Mouse (Mus musculus) adrenal gland, postnatal 25 days (tissue): ENCODE measurements around the gene Dpm2. TPM values are rescaled to one million over a fixed set of nuclear protein-coding genes. Genes with fewer than 3 reads are reported as not detected.

Experiments
- DNase-seq: peaks from one replicate; pipeline ENCODE4 v3.0.0; 2021; ENCODE audit warnings: mixed read lengths
- total RNA-seq: library from RNA; stranded (reverse); gene quantifications from 2 replicates; pipeline ENCODE4 v1.2.3, GENCODE M21; 2021

Gene Dpm2
- total RNA-seq, 1 experiment from 2014 or later = 66.8 TPM

- DNase-seq = no peak
Measured at GRCm38 (mm10) chr2:32610610-32611229, 40.1 kb downstream of the Dpm2 start.

DNA sequence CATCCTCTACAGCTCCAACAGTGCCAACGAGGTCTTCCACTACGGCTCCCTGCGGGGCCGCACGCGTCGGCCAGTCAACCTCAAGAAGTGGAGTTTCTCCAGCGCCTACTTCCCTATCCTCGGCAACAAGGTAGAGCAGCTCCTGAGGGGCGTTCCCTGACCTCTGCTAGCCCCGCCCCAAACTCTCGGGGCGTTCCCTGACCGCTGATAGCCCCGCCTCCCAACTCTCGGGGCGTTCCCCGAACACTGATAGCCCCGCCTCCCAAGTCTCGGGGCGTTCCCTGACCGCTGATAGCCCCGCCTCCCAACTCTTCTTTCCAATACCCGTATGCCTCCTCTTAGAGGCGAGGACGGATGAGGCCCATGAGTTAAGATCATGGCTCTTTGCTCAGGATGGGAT is 41.6 kb downstream of the Dpm2 start:
- DNase-seq = no peak

DNA sequence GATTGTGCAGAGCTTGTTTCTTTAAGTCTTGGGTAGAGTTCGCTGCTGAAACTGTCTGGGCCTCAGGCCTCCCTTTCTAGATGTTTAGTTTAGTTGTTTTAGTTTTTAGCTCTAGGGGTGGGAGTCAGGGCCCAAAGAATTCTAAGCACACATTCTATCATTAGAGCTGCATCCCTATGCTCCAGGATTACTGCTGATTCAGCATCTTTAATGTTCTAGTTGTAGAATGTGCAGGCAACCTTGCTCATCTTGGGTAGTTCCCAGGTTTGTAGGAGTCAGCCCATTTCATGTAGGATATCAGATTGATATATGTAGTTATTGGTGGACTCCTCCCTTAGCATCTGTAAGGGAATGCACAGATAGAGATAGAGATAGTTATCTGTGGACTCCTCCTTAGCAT is 46.5 kb downstream of the Dpm2 start:
- no peak for DNase-seq

GRCm38 (mm10) chr2:32617601-32618000 is 46.9 kb downstream of the Dpm2 start:
- DNase-seq = no peak

DNA sequence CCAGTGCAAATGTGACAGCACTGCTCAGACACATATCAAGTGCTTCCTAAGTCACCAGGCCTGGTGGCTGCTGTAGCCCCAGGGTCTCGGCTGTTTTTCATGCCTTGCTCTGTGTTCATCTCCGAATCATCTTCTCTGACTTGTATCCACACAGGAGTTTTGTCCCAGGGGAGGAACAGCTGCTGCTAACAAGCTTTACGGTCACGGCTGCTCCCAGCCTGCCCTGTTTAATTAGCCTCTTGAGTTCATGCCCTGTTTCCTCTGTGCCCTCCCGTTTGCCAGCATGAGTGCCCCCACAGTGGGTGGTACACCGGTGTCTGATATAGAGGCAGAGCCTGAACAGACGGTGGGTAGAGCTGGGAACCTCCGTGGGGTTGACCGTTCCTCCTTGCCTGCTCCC is 47.4 kb downstream of the Dpm2 start:
- no peak for DNase-seq

DNA sequence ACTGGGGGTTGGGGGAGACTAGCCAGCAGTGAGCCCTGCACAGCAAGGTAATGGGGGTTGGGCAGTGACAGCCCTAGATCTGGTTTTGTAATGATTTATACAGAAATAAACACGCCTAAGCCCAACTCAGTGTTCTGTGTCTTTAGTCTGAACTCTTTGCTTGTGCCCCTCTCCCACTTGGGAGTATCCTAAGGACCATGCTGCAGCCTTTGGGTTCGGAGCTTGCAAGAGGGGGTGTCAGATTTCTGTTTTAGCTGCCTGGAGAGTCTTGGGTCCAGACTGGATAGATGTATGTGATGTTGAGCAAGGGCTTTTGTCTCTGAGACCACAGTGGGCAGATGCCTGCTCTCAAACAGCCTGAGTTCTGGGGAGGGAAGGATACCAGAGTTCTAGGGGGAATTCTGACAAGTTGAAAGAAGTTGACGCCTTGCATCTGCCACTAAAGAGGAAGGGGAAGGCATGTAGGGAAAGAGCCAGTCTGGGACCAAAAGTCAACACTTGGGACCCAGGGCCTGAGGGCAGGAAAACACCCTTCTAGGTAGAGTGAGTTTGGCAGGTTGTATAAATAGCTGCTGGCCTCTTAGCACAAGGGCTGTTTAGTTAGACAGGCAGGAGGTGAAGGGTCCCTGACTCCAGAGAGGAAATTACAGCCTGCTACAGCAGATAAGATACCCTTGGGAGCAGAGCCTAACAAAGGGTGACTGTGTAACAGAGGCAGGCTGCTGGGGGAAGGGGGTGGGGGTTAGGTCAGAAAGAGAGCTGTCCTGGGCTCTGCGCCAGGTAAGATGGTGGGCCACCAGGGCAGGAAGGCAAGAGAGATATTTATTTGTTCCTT is 50.2 kb downstream of the Dpm2 start:
- DNase-seq = peak; percentile 58

DNA sequence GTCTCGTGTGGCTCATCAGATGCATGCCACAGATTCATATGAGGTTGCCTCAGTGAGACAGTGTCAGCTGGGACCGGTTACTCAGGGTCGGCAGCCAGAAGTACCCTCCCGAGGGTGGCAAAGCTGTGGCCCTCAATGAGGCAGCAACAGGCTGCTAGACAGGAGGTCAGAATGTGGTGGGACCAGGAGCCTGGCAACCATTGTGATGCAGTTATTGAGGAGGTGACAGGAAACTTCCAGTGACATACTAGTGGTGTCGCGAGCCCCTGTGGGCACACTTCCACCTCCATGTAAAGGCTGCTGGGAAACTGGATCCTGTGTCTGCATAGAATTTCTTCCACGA is 50.8 kb downstream of the Dpm2 start, which contains the start of gene Ak1:
Ak1 (plus strand) TSS at position 242 of the 343 bp plus-strand sequence.
- no peak for DNase-seq

Other genes with a start within 250 kb of the Dpm2 start
- 85.5 and 107 TPM in 2 replicates for gene Ciz1, start 218.5 kb upstream of the Dpm2 start, total RNA-seq
- 13.1 and 20.4 TPM in 2 replicates for gene Dnm1, start 217.5 kb upstream of the Dpm2 start, total RNA-seq
- gene 1110008P14Rik, start 188.9 kb upstream of the Dpm2 start, total RNA-seq = 173 and 191 TPM in 2 replicates
- gene Lcn2, start 182.6 kb upstream of the Dpm2 start, total RNA-seq = 1.0 and 1.5 TPM in 2 replicates
- 49.8 and 51.8 TPM in 2 replicates for gene Ptges2, start 175.0 kb upstream of the Dpm2 start, total RNA-seq
- gene Naif1, start 120.4 kb upstream of the Dpm2 start, total RNA-seq = 5.5 and 5.6 TPM in 2 replicates
- gene Slc25a25, start 119.4 kb upstream of the Dpm2 start, total RNA-seq = 16.4 and 28.0 TPM in 2 replicates
- gene Fam102a, start 35.5 kb upstream of the Dpm2 start, total RNA-seq = 32.3 and 35.5 TPM in 2 replicates
- not detected in 2 replicates for gene Pip5kl1, start 3.9 kb downstream of the Dpm2 start, total RNA-seq
- gene 9430097D07Rik, start 4.8 kb downstream of the Dpm2 start, total RNA-seq = not detected in 2 replicates
- gene St6galnac4, start 16.2 kb downstream of the Dpm2 start, total RNA-seq = 8.8 and 9.4 TPM in 2 replicates
- 48.4 and 56.0 TPM in 2 replicates for gene St6galnac6, start 28.9 kb downstream of the Dpm2 start, total RNA-seq
- 43.4 and 61.9 TPM in 2 replicates for gene Ak1, start 50.9 kb downstream of the Dpm2 start, total RNA-seq
- gene Eng, start 75.7 kb downstream of the Dpm2 start, total RNA-seq = 105 and 106 TPM in 2 replicates
- gene Fpgs, start 133.3 kb downstream of the Dpm2 start, total RNA-seq = 12.5 and 15.4 TPM in 2 replicates
- gene Cdk9, start 142.2 kb downstream of the Dpm2 start, total RNA-seq = 83.6 and 96.8 TPM in 2 replicates
- 14.3 and 23.7 TPM in 2 replicates for gene Sh2d3c, start 150.2 kb downstream of the Dpm2 start, total RNA-seq
- gene 6330409D20Rik, start 170.2 kb downstream of the Dpm2 start, total RNA-seq = not detected in 2 replicates
- gene Tor2a, start 186.4 kb downstream of the Dpm2 start, total RNA-seq = 24.7 and 30.8 TPM in 2 replicates
- 0.15 and 0.24 TPM in 2 replicates for gene Ttc16, start 204.8 kb downstream of the Dpm2 start, total RNA-seq
- 5.7 and 5.9 TPM in 2 replicates for gene Ptrh1, start 204.9 kb downstream of the Dpm2 start, total RNA-seq
- gene Cfap157, start 213.6 kb downstream of the Dpm2 start, total RNA-seq = not detected in 2 replicates